Mouse (Mus musculus) limb, embryonic 10.5 days (tissue): Measurements from ENCODE around the gene Rnf217. TPM values are rescaled to one million over a fixed set of nuclear protein-coding genes. Genes with fewer than 3 reads are reported as not detected.
A peak's percentile ranks its signal among the peaks of the same experiment; 100 is the strongest.

Experiments
- DNase-seq: peaks from one replicate; pipeline ENCODE4 v3.0.0-alpha.2; 2017; ENCODE audit warnings: low spot score
- H3K27ac ChIP-seq: fragments of 300-500 bp; sonication (generic); 2 replicates; pipeline ENCODE4 v1.5.1; 2016; ENCODE audit warnings: mild to moderate bottlenecking
- H3K27me3 ChIP-seq: fragments of 300-500 bp; sonication (generic); 2 replicates; pipeline ENCODE4 v1.6.1; 2016; ENCODE audit warnings: low read depth, mild to moderate bottlenecking; ENCODE audit not compliant: poor library complexity, severe bottlenecking
- H3K36me3 ChIP-seq: fragments of 300-500 bp; sonication (generic); 2 replicates; pipeline ENCODE4 v1.6.1; 2016; ENCODE audit warnings: mild to moderate bottlenecking, moderate library complexity
- H3K4me1 ChIP-seq: fragments of 300-500 bp; sonication (generic); 2 replicates; pipeline ENCODE4 v1.6.1; 2016
- H3K4me3 ChIP-seq: fragments of 300-500 bp; sonication (generic); 2 replicates; pipeline ENCODE4 v1.5.1; 2016; ENCODE audit warnings: mild to moderate bottlenecking, moderate library complexity
- H3K9me3 ChIP-seq: fragments of 300-500 bp; sonication (generic); replicated peaks from 2 replicates; pipeline ENCODE4 v1.6.1; 2016; ENCODE audit warnings: mild to moderate bottlenecking
- WGBS: fragments of 180-500 bp; shearing (Covaris S2); methylation state at CpG from one replicate; pipeline ENCODE4 v1.1.7; 2016; 5-methylcytosine and 5-hydroxymethylcytosine counted together
- polyA plus RNA-seq: library from polyadenylated mRNA; unstranded; fragments of >200 nt; fragmentation: Nextera tagmentation; extraction: Ambion mirVana; gene quantifications from 2 replicates; pipeline ENCODE4 v1.2.1, GENCODE M21; 2016

Rnf217 gene
- polyA plus RNA-seq, 1 experiment from 2014 or later, result 0.99 TPM

GRCm38 (mm10) chr10:31544149-31544942, 64.6 kb downstream of the Rnf217 start:
- H3K36me3 ChIP-seq, result no peaks in the 10 kb centered on the region
- H3K9me3 ChIP-seq, result no peaks in the 10 kb centered on the region
- H3K4me1 ChIP-seq, result no peaks in the 10 kb centered on the region
- no peak for DNase-seq
- H3K27ac ChIP-seq, result no peak overlapping the region
- WGBS, result 88% methylated on average over 6 of the region's 6 CpGs
- H3K27me3 ChIP-seq, result no peaks in the 10 kb centered on the region
- H3K4me3 ChIP-seq, result no peak overlapping the region

DNA sequence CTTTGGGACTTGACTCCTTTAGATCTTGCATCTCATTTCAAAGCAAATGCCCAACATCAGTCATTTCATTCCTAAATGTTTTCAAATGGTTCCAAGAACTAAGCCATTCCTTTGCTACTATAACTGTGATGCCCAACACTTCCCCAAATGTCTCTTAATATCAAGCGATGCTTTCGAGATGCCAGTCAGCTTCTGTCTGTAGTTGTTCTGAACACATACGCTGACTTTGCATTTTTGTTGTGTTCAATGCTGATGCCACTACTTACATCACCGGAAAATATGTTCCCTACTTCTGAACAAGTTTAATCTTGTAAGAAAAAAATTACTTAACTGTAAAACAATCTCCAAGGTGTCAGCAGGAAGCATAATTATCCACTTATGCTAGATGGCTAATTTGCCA, 68.5 kb downstream of the Rnf217 start:
- Histone ChIP-seq H3K27ac (no peak overlapping the region), H3K36me3 (no peaks in the 10 kb centered on the region), H3K4me3 (no peak overlapping the region), H3K4me1 (no peaks in the 10 kb centered on the region), H3K27me3 (no peaks in the 10 kb centered on the region), H3K9me3 (no peaks in the 10 kb centered on the region)
- WGBS, result 92% methylated on average over 4 of the region's 4 CpGs
- DNase-seq, result no peak

- H3K4me1 ChIP-seq, result no peaks in the 10 kb centered on the region
- no peak overlapping the region for H3K27ac ChIP-seq
- no peaks in the 10 kb centered on the region for H3K27me3 ChIP-seq
- DNase-seq, result no peak
- no peaks in the 10 kb centered on the region for H3K9me3 ChIP-seq
- 84% methylated on average over 2 of the region's 2 CpGs for WGBS
- H3K4me3 ChIP-seq, result no peak overlapping the region
- peaks cover 2% of the 10 kb centered on the region; the same call in 1 of the 2 replicates for H3K36me3 ChIP-seq
Measured at GRCm38 (mm10) chr10:31539351-31539750, 69.6 kb downstream of the Rnf217 start.

DNA sequence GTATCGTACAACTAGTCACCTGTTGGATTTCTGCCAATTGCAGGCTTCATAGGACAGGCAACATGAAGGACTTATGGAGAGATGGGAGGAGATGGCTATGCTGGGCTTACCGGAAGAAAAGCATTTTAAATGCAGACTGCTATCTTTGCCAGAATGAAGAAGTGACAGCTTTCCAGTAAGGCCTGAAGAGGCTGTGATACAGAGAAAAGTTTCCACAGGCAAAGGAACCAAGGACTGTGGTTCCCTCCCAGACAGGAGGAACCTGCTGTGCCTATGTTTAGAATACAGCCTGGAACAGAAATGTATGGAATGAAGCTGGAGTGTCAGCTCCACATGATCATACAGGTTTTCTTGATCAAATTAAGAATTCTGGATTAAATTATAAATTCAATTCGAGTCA, 70.3 kb downstream of the Rnf217 start:
- no peak for DNase-seq
- WGBS, result 90% methylated on average over 3 of the region's 3 CpGs
- H3K27me3 ChIP-seq, result no peaks in the 10 kb centered on the region
- no peaks in the 10 kb centered on the region for H3K9me3 ChIP-seq
- H3K27ac ChIP-seq, result no peak overlapping the region
- no peak overlapping the region for H3K4me3 ChIP-seq
- no peaks in the 10 kb centered on the region for H3K4me1 ChIP-seq
- peaks cover 3% of the 10 kb centered on the region; the same call in 1 of the 2 replicates for H3K36me3 ChIP-seq

DNA sequence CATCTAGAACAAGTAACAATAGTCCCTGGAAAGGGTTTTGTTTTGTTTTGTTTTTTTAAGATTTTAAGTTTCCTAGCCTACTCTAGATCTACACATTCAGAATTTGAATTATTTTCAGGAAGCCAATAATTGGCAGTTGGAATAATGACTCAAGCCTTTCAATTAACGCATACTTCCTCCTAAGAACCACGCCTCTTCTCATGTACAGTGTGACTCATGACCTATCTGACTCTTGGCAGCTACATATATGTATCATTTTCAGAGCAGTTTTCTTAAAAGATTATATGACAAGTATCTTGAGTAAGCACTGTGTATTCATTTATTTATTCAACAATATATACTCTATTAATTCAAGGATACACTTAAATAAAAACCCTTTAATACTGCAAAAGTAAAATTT, 70.7 kb downstream of the Rnf217 start:
- Histone ChIP-seq H3K36me3 (peaks cover 3% of the 10 kb centered on the region; the same call in 1 of the 2 replicates), H3K27ac (no peak overlapping the region), H3K27me3 (no peaks in the 10 kb centered on the region), H3K4me3 (no peak overlapping the region), H3K9me3 (no peaks in the 10 kb centered on the region), H3K4me1 (no peaks in the 10 kb centered on the region)
- DNase-seq, result no peak
- 93% methylated on average over 2 of the region's 2 CpGs for WGBS

GRCm38 (mm10) chr10:31537213-31537612, 71.8 kb downstream of the Rnf217 start:
- Histone ChIP-seq H3K36me3 (peaks cover 7% of the 10 kb centered on the region; the same call in 1 of the 2 replicates), H3K4me1 (no peaks in the 10 kb centered on the region), H3K9me3 (no peaks in the 10 kb centered on the region), H3K4me3 (no peak overlapping the region), H3K27ac (no peak overlapping the region), H3K27me3 (no peaks in the 10 kb centered on the region)
- 86% methylated on average over 3 of the region's 3 CpGs for WGBS
- DNase-seq, result no peak

DNA sequence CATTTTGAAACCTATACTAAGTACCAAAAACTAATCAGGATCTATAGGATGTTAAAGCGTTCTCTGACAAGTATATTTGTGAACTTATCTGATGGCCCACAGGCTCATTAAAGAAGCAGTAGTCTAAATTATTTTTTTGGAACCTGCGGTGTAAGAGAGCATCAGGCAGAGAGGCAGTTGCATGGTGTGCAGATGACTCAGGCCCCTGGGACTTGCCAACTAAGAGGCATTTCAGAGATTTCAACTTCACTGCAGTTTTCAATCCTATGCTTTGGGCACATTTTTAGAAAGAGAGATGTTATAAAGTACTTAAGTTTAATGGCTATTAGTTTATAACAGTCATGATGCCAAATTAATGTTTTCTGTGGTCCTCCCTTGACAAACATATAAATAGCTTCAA, 73.9 kb downstream of the Rnf217 start:
- H3K36me3 ChIP-seq, result peaks cover 7% of the 10 kb centered on the region; the same call in 1 of the 2 replicates
- no peaks in the 10 kb centered on the region for H3K9me3 ChIP-seq
- no peaks in the 10 kb centered on the region for H3K4me1 ChIP-seq
- no peak overlapping the region for H3K4me3 ChIP-seq
- 93% methylated on average over 2 of the region's 2 CpGs for WGBS
- H3K27me3 ChIP-seq, result no peaks in the 10 kb centered on the region
- no peak overlapping the region for H3K27ac ChIP-seq
- no peak for DNase-seq

GRCm38 (mm10) chr10:31533270-31533826, 75.6 kb downstream of the Rnf217 start:
- 82% methylated on average over 6 of the region's 6 CpGs for WGBS
- Histone ChIP-seq H3K4me3 (no peak overlapping the region), H3K27ac (no peak overlapping the region), H3K27me3 (no peaks in the 10 kb centered on the region), H3K36me3 (peaks cover 7% of the 10 kb centered on the region; the same call in 1 of the 2 replicates), H3K4me1 (peaks cover 12% of the 10 kb centered on the region), H3K9me3 (no peaks in the 10 kb centered on the region)
- DNase-seq, result no peak

DNA sequence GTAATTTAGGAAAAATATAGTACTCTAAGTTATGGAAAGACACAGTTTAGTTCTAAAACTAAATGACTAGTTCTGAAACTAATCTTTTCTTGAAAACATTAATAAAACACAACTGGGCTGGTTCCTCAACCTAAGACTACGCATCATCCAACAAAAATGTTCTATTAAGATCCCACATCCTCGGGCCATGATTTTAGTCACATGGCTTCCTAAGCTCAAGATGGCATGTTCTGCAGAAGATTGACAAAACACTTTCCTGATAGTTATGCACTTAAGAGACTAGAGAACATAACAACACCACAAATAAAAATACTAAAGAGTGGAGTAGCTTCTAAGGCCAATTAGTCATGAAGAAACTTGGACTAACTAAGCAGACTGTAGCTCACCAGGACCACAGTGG, 76.2 kb downstream of the Rnf217 start:
- no peak for DNase-seq
- H3K4me1 ChIP-seq, result peaks cover 14% of the 10 kb centered on the region
- H3K9me3 ChIP-seq, result no peaks in the 10 kb centered on the region
- H3K27ac ChIP-seq, result no peak overlapping the region
- WGBS, result 98% methylated on average over 2 of the region's 2 CpGs
- H3K27me3 ChIP-seq, result no peaks in the 10 kb centered on the region
- H3K4me3 ChIP-seq, result no peak overlapping the region
- peaks cover 7% of the 10 kb centered on the region; the same call in 1 of the 2 replicates for H3K36me3 ChIP-seq

DNA sequence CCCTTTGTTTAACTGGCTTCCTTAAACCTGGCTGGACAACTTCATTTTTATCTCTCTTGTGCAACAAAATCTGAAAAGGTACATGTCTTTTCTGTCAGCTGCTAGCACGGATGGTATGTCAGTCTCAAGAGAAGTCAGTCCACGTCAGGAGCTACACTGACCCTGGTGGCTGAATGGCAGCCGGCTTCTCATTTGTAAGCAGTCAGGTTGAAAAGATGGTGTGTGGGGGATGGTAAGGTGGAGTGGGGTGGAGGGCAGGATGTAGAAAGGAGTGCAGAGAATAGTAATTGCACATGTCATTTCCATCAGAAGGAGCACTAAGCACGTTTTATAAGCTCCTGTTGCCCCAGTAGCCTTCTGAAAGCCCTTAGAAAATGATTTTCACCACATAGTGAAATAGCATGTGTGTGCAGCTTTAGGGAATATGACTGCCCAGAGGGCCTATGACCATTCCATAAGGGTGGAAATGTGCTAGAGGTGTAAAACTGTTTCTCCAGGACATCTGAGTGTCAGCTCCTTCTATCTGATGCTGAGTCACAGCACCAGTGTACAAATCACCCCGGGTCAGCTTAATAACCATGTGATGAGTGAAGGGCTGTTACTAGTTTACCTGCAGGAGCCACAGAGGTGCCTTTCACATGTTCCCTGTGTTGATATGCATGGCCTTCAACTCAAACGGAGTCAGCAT, 80.5 kb downstream of the Rnf217 start:
- H3K36me3 ChIP-seq, result peaks cover 4% of the 10 kb centered on the region; the same call in 1 of the 2 replicates
- H3K27ac ChIP-seq, result no peak overlapping the region
- peak; percentile 32 for DNase-seq
- WGBS, result 39% methylated on average over 6 of the region's 6 CpGs
- H3K4me1 ChIP-seq, result peaks cover 14% of the 10 kb centered on the region
- H3K4me3 ChIP-seq, result no peak overlapping the region
- H3K27me3 ChIP-seq, result no peaks in the 10 kb centered on the region
- no peaks in the 10 kb centered on the region for H3K9me3 ChIP-seq

DNA sequence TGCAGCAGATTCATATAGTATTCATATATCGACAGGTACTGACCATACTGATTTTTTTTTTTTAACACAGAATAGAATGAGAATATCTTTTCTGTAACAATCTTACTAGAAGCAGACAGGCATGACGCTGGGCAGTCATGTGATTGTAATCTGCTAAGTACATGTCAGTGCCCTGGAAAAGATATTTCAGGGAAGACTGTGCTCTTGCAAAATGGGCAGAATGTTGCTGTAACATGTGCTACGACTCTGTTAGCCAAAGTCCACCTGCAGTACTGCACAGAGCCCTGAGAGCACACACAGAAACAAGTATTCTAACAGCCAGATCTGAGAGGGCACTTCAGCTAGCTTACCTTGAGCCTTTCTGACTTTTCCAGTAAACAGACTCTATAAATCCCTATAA, 83.3 kb downstream of the Rnf217 start:
- H3K4me3 ChIP-seq, result no peak overlapping the region
- H3K27ac ChIP-seq, result no peak overlapping the region
- 0 out of 2 replicates have a peak, but pooled peaks cover under 1% of the 10 kb centered on the region for H3K36me3 ChIP-seq
- DNase-seq, result no peak
- peaks cover 14% of the 10 kb centered on the region for H3K4me1 ChIP-seq
- no peaks in the 10 kb centered on the region for H3K9me3 ChIP-seq
- WGBS, result 88% methylated on average over 3 of the region's 3 CpGs
- no peaks in the 10 kb centered on the region for H3K27me3 ChIP-seq

- Histone ChIP-seq H3K27ac (no peak overlapping the region), H3K36me3 (peaks cover 5% of the 10 kb centered on the region; the same call in 1 of the 2 replicates), H3K9me3 (no peaks in the 10 kb centered on the region), H3K27me3 (no peaks in the 10 kb centered on the region), H3K4me1 (0 out of 2 replicates have a peak, but pooled peaks cover 3% of the 10 kb centered on the region), H3K4me3 (no peak overlapping the region)
- WGBS, result 72% methylated on average over 1 of the region's 1 CpGs
- DNase-seq, result no peak
Measured at GRCm38 (mm10) chr10:31519420-31519819, 89.6 kb downstream of the Rnf217 start.

DNA sequence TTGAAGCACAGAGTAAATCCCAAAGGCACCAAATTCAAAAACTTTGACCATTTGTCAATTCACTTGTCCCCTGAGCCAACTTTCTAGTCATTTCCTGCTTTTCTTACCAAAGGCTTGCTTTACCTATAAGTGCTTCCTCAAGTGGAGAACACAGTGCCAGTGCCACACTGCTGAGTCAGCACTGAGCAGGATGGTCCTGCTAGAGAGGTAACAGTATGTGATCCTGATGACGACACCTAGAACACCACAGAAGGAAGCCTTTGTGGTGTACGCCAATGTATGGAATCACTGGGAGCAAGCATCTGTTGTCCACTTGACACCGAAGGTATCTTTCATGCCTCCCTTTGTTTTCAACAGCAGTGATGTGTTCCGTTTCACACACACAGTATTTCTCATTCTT, 90.8 kb downstream of the Rnf217 start:
- DNase-seq, result no peak
- Histone ChIP-seq H3K4me1 (0 out of 2 replicates have a peak, but pooled peaks cover 3% of the 10 kb centered on the region), H3K4me3 (no peak overlapping the region), H3K9me3 (no peaks in the 10 kb centered on the region), H3K27me3 (no peaks in the 10 kb centered on the region), H3K36me3 (peaks cover 5% of the 10 kb centered on the region; the same call in 1 of the 2 replicates), H3K27ac (no peak overlapping the region)
- WGBS, result 92% methylated on average over 4 of the region's 4 CpGs
